Mouse (Mus musculus) ovary, postnatal 14 days (tissue): Measurements from ENCODE around the gene Tmem132d.

Source experiments
- DNase-seq: peaks from one replicate; pipeline ENCODE4 v3.0.0; 2022; ENCODE audit warnings: low spot score

Tmem132d gene

GRCm38 (mm10) chr5:127926686-127927085 is 506.2 kb downstream of the Tmem132d start:
- DNase-seq = no peak

GRCm38 (mm10) chr5:127924106-127924505 is 508.8 kb downstream of the Tmem132d start:
- DNase-seq = no peak

GRCm38 (mm10) chr5:127919171-127919570 is 513.7 kb downstream of the Tmem132d start:
- no peak for DNase-seq

- DNase-seq = no peak
These were observed 514.5 kb downstream of the Tmem132d start for GRCm38 (mm10) chr5:127918376-127918775.

- DNase-seq = no peak
These were observed 518.7 kb downstream of the Tmem132d start for GRCm38 (mm10) chr5:127914157-127914556.

GRCm38 (mm10) chr5:127911603-127912002 is 521.3 kb downstream of the Tmem132d start:
- DNase-seq = no peak

GRCm38 (mm10) chr5:127910356-127910755 is 522.5 kb downstream of the Tmem132d start:
- DNase-seq = no peak

- DNase-seq = no peak
These were observed 537.7 kb downstream of the Tmem132d start for GRCm38 (mm10) chr5:127895176-127895575.

- no peak for DNase-seq
These were observed 547.0 kb downstream of the Tmem132d start for GRCm38 (mm10) chr5:127885566-127886505.

GRCm38 (mm10) chr5:127883021-127883420 is 549.9 kb downstream of the Tmem132d start:
- DNase-seq = no peak

- DNase-seq = no peak
These were observed 558.4 kb downstream of the Tmem132d start for GRCm38 (mm10) chr5:127874461-127874860.

GRCm38 (mm10) chr5:127865157-127865556 is 567.7 kb downstream of the Tmem132d start:
- no peak for DNase-seq

GRCm38 (mm10) chr5:127859719-127860118 is 573.2 kb downstream of the Tmem132d start:
- DNase-seq = no peak

GRCm38 (mm10) chr5:127852305-127852704 is 580.6 kb downstream of the Tmem132d start:
- no peak for DNase-seq

GRCm38 (mm10) chr5:127831791-127832190 is 601.1 kb downstream of the Tmem132d start:
- DNase-seq = no peak

- no peak for DNase-seq
These were observed 602.0 kb downstream of the Tmem132d start for GRCm38 (mm10) chr5:127830831-127831230.

GRCm38 (mm10) chr5:127828756-127829155 is 604.1 kb downstream of the Tmem132d start:
- DNase-seq = no peak

- DNase-seq = no peak
These were observed 610.9 kb downstream of the Tmem132d start for GRCm38 (mm10) chr5:127821960-127822359.

GRCm38 (mm10) chr5:127815292-127815691 is 617.6 kb downstream of the Tmem132d start:
- no peak for DNase-seq

- DNase-seq = no peak
These were observed 625.5 kb downstream of the Tmem132d start for GRCm38 (mm10) chr5:127807419-127807818.

- no peak for DNase-seq
These were observed 626.0 kb downstream of the Tmem132d start for GRCm38 (mm10) chr5:127806850-127807249.

- DNase-seq = no peak
These were observed 632.0 kb downstream of the Tmem132d start for GRCm38 (mm10) chr5:127800907-127801306.

GRCm38 (mm10) chr5:127781221-127781620 is 651.7 kb downstream of the Tmem132d start:
- DNase-seq = no peak

- no peak for DNase-seq
These were observed 657.1 kb downstream of the Tmem132d start for GRCm38 (mm10) chr5:127775749-127776148.
